In genomic region chr13:99126538-99126937, GRCm38 (mm10) we compare ENCODE assay signal across 26 mouse cellular contexts. TPM values are rescaled to one million over a fixed set of nuclear protein-coding genes. Genes with fewer than 3 reads are reported as not detected.
DNase-seq lines count a peak whose midpoint lies in the region; ATAC-seq and TF ChIP-seq lines count a peak whose summit lies in the region.
"Had no signal": no experiment of that assay in that cellular context is flagged by ENCODE, and none has a peak within 500 bp of the region (broad histone marks: within the 10 kb centered on the region; RNA-seq: fewer than 3 reads in every experiment).

No protein-coding gene starts in this region.

- in situ Hi-C loops in CH12.LX (cut with MboI; ENCODE audit: low pct_ligation_motif_present, low pct_unique_long_range_greater_than_20kb, low sequenced_read_pairs) = no loop called here

- peak overlapping the region; percentile 79 for H3K27ac ChIP-seq in heart, adult 2 months
- H3K27ac ChIP-seq in heart, embryonic 11.5 days (ENCODE audit: low read depth, low read length) = no peak overlapping the region
- no peak overlapping the region; the same call in 1 of the 2 replicates for H3K27ac ChIP-seq in lung, postnatal 0 days (ENCODE audit: low read length)
- H3K27ac ChIP-seq in CH12.LX (ENCODE audit: insufficient read depth, low read depth) = no peak overlapping the region
- H3K27ac ChIP-seq: embryonic facial prominence, embryonic 12.5 days; forebrain, embryonic 13.5 days; hindbrain, embryonic 14.5 days; intestine, embryonic 15.5 days; kidney, embryonic 15.5 days; limb, embryonic 10.5 days; stomach, postnatal 0 days had no signal

- peaks cover 16% of the 10 kb centered on the region for H3K4me1 ChIP-seq in heart, adult 2 months (ENCODE audit: control insufficient read depth, insufficient read depth, low read length)
- H3K4me1 ChIP-seq in heart, embryonic 11.5 days (ENCODE audit: control insufficient read depth, insufficient read depth, low read length) = peaks cover 9% of the 10 kb centered on the region; the same call in 1 of the 2 replicates
- peaks cover 6% of the 10 kb centered on the region; the same call in 1 of the 2 replicates for H3K4me1 ChIP-seq in lung, postnatal 0 days (ENCODE audit: insufficient read depth, low read depth, low read length)
- 0 out of 4 replicates have a peak, but pooled peaks cover 0 to 4% of the 10 kb centered on the region in 2 experiments for H3K4me1 ChIP-seq in CH12.LX (ENCODE audit: control insufficient read depth in 1 of 2, insufficient read depth in 2 of 2)
- H3K4me1 ChIP-seq: forebrain, embryonic 13.5 days had no signal

- no peaks in the 10 kb centered on the region for H3K79me2 ChIP-seq in heart, adult 2 months (replicated peaks; ENCODE audit: control insufficient read depth, insufficient read depth, low read length)
- H3K79me2 ChIP-seq in CH12.LX (replicated peaks; ENCODE audit: control insufficient read depth, extremely low read depth, insufficient read depth, poor library complexity, severe bottlenecking) = no peaks in the 10 kb centered on the region

- 53% methylated on average over 8 of the region's 8 CpGs for WGBS in heart, adult 2 months
- WGBS in heart, embryonic 11.5 days (ENCODE audit: insufficient replicate concordance) = 74% methylated on average over 8 of the region's 8 CpGs
- WGBS in lung, postnatal 0 days = 64% methylated on average over 8 of the region's 8 CpGs

- no peaks in the 10 kb centered on the region for H3K9me3 ChIP-seq in heart, embryonic 11.5 days (replicated peaks; ENCODE audit: control insufficient read depth, low read length)
- no peaks in the 10 kb centered on the region for H3K9me3 ChIP-seq in lung, postnatal 0 days (ENCODE audit: low read length)
- H3K9me3 ChIP-seq in CH12.LX (replicated peaks; ENCODE audit: low read length) = peaks cover 4% of the 10 kb centered on the region
- H3K9me3 ChIP-seq: embryonic facial prominence, embryonic 12.5 days; forebrain, embryonic 13.5 days; intestine, embryonic 15.5 days; kidney, embryonic 15.5 days; limb, embryonic 10.5 days; megakaryocyte, embryonic 14.5 days had no signal

- no peak for ATAC-seq in heart, embryonic 11.5 days (replicated peaks; ENCODE audit: insufficient number of reproducible peaks, low FRiP score, low TSS enrichment)
- no peak for ATAC-seq in lung, postnatal 0 days
- ATAC-seq: forebrain, embryonic 13.5 days; intestine, embryonic 15.5 days had no signal

- no peak overlapping the region for H3K9ac ChIP-seq in heart, adult 2 months (ENCODE audit: low read depth, low read length)
- H3K9ac ChIP-seq in heart, embryonic 11.5 days (ENCODE audit: low read depth, low read length) = no peak overlapping the region
- H3K9ac ChIP-seq in lung, postnatal 0 days (replicated peaks; ENCODE audit: low read depth) = no peak overlapping the region
- no peak overlapping the region for H3K9ac ChIP-seq in CH12.LX (ENCODE audit: insufficient read depth, low read depth)
- H3K9ac ChIP-seq: embryonic facial prominence, embryonic 12.5 days; forebrain, embryonic 13.5 days; hindbrain, embryonic 14.5 days; intestine, embryonic 15.5 days; kidney, embryonic 15.5 days had no signal

- peak; percentile 54 for TF ChIP-seq CTCF in heart, adult 2 months (IDR thresholded peaks at IDR 0.05)
- peak; percentile 39 for TF ChIP-seq CTCF in lung, postnatal 0 days (IDR thresholded peaks at IDR 0.05)
- 0 out of 4 replicates have a peak, but pooled peaks of 1 of the 2 experiments have one; percentile 12 for TF ChIP-seq CTCF in CH12.LX (conservative IDR thresholded peaks at IDR 0.05 in 1 of 2, IDR thresholded peaks at IDR 0.05 in 1 of 2; ENCODE audit: low read depth in 2 of 2, low read length in 2 of 2)

- peak; percentile 74; the same call in 1 of the 2 replicates for TF ChIP-seq EP300 in heart, adult 2 months (IDR thresholded peaks at IDR 0.05; ENCODE audit: insufficient read depth, low read depth, low read length)
- no peak for TF ChIP-seq EP300 in lung, postnatal 0 days (IDR thresholded peaks at IDR 0.05)
- no peak for TF ChIP-seq EP300 in CH12.LX (IDR thresholded peaks at IDR 0.05; ENCODE audit: low read length)

- peak; percentile 36; the same call in 1 of the 2 replicates for TF ChIP-seq POLR2A in heart, adult 2 months (IDR thresholded peaks at IDR 0.05; ENCODE audit: insufficient read depth, low read depth, low read length)
- TF ChIP-seq POLR2A in CH12.LX (IDR thresholded peaks at IDR 0.05; ENCODE audit: low read depth, low read length) = no peak

- no peaks in the 10 kb centered on the region for H3K36me3 ChIP-seq in heart, adult 2 months (ENCODE audit: control insufficient read depth, insufficient read depth, low read length)
- H3K36me3 ChIP-seq in heart, embryonic 11.5 days (ENCODE audit: control insufficient read depth, insufficient read depth, low read length) = no peaks in the 10 kb centered on the region
- H3K36me3 ChIP-seq in lung, postnatal 0 days (ENCODE audit: insufficient read depth, low read length) = no peaks in the 10 kb centered on the region
- no peaks in the 10 kb centered on the region for H3K36me3 ChIP-seq in CH12.LX (replicated peaks in 1 of 2; ENCODE audit: control insufficient read depth in 1 of 2, insufficient read depth in 1 of 2, low read length in 1 of 2)
- H3K36me3 ChIP-seq: embryonic facial prominence, embryonic 12.5 days; intestine, embryonic 15.5 days; kidney, embryonic 15.5 days; limb, embryonic 10.5 days had no signal

- no peaks in the 10 kb centered on the region for H3K27me3 ChIP-seq in heart, adult 2 months (ENCODE audit: control insufficient read depth, insufficient read depth, low read length)
- H3K27me3 ChIP-seq in heart, embryonic 11.5 days (ENCODE audit: control insufficient read depth, insufficient read depth, low read length) = no peaks in the 10 kb centered on the region
- no peaks in the 10 kb centered on the region for H3K27me3 ChIP-seq in lung, postnatal 0 days (replicated peaks; ENCODE audit: insufficient read depth, low read length)
- peaks cover 3% of the 10 kb centered on the region for H3K27me3 ChIP-seq in CH12.LX (replicated peaks)
- H3K27me3 ChIP-seq: embryonic facial prominence, embryonic 12.5 days; forebrain, embryonic 13.5 days; intestine, embryonic 15.5 days; kidney, embryonic 15.5 days had no signal

- peak in 1 of 2 experiments; percentile 52 for DNase-seq in heart, adult 2 months
- peak; percentile 19 for DNase-seq in lung, postnatal 0 days (ENCODE audit: low spot score)
- no peak for DNase-seq in lung, postnatal 4 days
- DNase-seq in CH12.LX (ENCODE audit: extremely low read depth) = no peak
- DNase-seq in induced T-regulatory cell, adult 2 months (ENCODE audit: low read depth) = peak; percentile 7
- DNase-seq in thymus, postnatal 14 days = no peak
- no peak for DNase-seq in embryo, embryonic 10.5 days (ENCODE audit: low spot score)
- DNase-seq: adrenal gland, adult 2 months; cerebellum, adult 9-10 months; gastrocnemius, postnatal 25 days; lung, adult 18-20 months; right cerebral cortex, postnatal 4 days; thymus, postnatal 25 days had no signal

- intact Hi-C loops in heart, adult 2 months (cut with DNase I) = loop anchor here (2.0 to 5.0 kb wide), 4 partner anchors 69 to 190 kb away; no protein-coding TSS in a partner anchor

- H3K4me3 ChIP-seq in heart, adult 2 months = no peak overlapping the region
- H3K4me3 ChIP-seq in heart, embryonic 11.5 days (ENCODE audit: low read depth, low read length) = no peak overlapping the region
- H3K4me3 ChIP-seq in lung, postnatal 0 days (ENCODE audit: low read depth, low read length) = no peak overlapping the region
- no peak overlapping the region for H3K4me3 ChIP-seq in CH12.LX (replicated peaks in 1 of 3; ENCODE audit: low read depth in 2 of 3, low read length in 2 of 3, poor library complexity in 1 of 3)
- H3K4me3 ChIP-seq: embryonic facial prominence, embryonic 12.5 days; erythroblast, embryonic 14.5 days; forebrain, embryonic 13.5 days; intestine, embryonic 15.5 days; kidney, embryonic 15.5 days; layer of hippocampus, adult 2 months; limb, embryonic 10.5 days; megakaryocyte, embryonic 14.5 days had no signal

- peak; percentile 9; the same call in 1 of the 2 replicates for TF ChIP-seq RAD21 in CH12.LX (IDR thresholded peaks at IDR 0.05; ENCODE audit: low read depth, low read length)

- dilution Hi-C loops in CH12.LX (cut with MboI; ENCODE audit: extremely low pct_ligation_motif_present, extremely low pct_unique_long_range_greater_than_20kb, low sequenced_read_pairs) = no loop called here

- no peak overlapping the region for H3K4me2 ChIP-seq in heart, embryonic 11.5 days
- H3K4me2 ChIP-seq in lung, postnatal 0 days (replicated peaks; ENCODE audit: low read depth, low read length) = no peak overlapping the region
- no peak overlapping the region for H3K4me2 ChIP-seq in CH12.LX (ENCODE audit: insufficient read depth, low read depth, poor library complexity, severe bottlenecking)
- H3K4me2 ChIP-seq: embryonic facial prominence, embryonic 12.5 days; forebrain, embryonic 13.5 days; hindbrain, embryonic 14.5 days; intestine, embryonic 15.5 days; kidney, embryonic 15.5 days had no signal

TF ChIP-seq in CH12.LX, 34 proteins besides CTCF, POLR2A, EP300 and RAD21:
- no peak for TF ChIP-seq MAX (IDR thresholded peaks at IDR 0.05; ENCODE audit: low read length)

RNA-seq across cellular contexts. Expression of gene Zfp366, which starts 58.1 kb away (rescaled TPM):
- total RNA-seq in heart, adult 2 months (2021) = 10 to 100 TPM in 1 of 2 experiments, 1 to 10 TPM in 1; 9.7 to 14.4 TPM
- polyA plus RNA-seq in heart, adult 2 months (2012; rRNA removed) = 5.0 and 7.8 TPM in 2 replicates
- 0.11 and 0.25 TPM in 2 replicates for polyA plus RNA-seq in heart, embryonic 11.5 days (2014; fragmentation: Nextera tagmentation; extraction: Ambion mirVana)
- 1.6 and 2.0 TPM in 2 replicates for polyA plus RNA-seq in lung, postnatal 0 days (2015; fragmentation: Nextera tagmentation; extraction: Ambion mirVana)
- total RNA-seq in CH12.LX (2012; rRNA removed) = not detected in 2 replicates
- total RNA-seq in CH12.LX (2014; rRNA removed) = not detected in 2 replicates
- not detected in 2 replicates for polyA plus RNA-seq in CH12.LX (2012; ENCODE audit: insufficient read length, low read depth)
- total RNA-seq: monocyte, adult 5-6 weeks had no signal
- polyA plus RNA-seq: C2C12; erythroblast, embryonic 14.5 days had no signal

Comparison
In these comparisons a context has a peak if more than half of its experiments do, and no peak if none do; other contexts are left out.
1. DNase-seq: peak in lung, postnatal 0 days (single experiment) and induced T-regulatory cell, adult 2 months (single experiment); none in lung, postnatal 4 days (0 of 2), CH12.LX (single experiment), thymus, postnatal 14 days (single experiment) and embryo, embryonic 10.5 days (single experiment).